Mouse (Mus musculus): ENCODE measurements around the gene Nudt8. TPM values are rescaled to one million over a fixed set of nuclear protein-coding genes. Genes with fewer than 3 reads are reported as not detected.
A peak's percentile ranks its signal among the peaks of the same experiment; 100 is the strongest.
"Not testable (repeated sequence)": the region's sequence is repeated elsewhere in the genome, so short reads cannot be mapped to it uniquely, and the experiment has no call there.

Nudt8 gene
- total RNA-seq, 4 experiments from 2014 or later, result 19.0 to 24.8 (median 22.8) TPM

DNA sequence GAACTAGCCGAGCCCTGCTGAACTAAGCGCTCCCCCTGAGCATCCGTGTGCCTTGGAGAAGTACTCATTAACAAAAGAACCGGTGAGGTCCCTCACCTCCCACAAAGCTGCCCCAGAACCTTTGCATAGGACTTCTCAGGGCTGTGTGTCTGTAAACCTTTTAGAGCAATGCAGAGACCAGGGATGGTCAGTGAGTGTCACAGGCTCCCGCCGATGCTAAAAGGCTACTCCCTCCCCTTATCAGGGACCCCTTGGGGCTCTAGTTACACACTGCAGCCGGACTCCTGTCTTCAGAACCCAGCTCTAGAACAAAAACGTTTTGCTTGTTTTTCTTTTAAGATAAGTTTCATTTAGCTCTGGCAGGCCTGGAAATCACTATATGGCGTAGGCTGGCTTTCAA lies 12.7 kb downstream of the Nudt8 start:
- no peak for DNase-seq (ENCODE audit: low spot score in 2 of 2)

DNA sequence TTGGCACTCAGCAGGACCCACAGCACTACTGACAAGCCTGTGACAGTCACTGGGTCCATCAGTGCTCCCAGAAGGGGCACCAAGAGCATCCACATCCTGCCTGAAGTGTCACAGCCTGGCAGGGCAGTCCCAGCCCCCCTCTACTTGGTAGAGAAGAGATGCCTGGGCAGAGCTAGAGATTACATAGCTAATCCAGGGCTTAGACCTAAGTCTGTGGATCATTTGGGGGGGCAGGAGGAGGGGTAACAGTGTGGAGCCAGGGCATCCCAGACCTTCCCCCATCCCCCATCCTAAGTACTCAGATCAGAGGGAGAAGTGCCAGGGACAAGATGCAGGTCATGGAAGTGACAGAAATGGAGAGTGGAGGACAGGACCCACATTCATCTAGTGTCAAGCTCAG lies 14.4 kb downstream of the Nudt8 start:
- DNase-seq (ENCODE audit: low spot score in 2 of 2), result no peak

DNA sequence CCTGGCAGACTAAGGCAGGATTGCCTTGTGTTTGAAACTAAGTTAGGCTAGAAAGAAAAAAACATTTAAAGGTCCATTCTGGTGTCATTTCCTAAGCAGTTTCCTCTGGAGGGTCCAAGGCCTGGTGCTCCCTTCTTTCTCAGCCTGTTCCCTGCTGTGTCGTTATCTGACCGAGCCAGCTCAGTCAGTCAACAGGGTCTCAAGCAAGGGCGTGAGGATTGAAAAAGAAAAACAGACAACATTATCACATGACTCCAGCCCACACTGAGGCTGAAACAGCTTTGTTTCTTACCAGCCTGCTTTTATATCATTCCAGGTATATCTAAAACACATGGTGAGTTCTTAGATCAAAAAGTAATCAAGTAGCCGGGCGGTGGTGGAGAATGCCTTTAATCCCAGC lies 15.3 kb downstream of the Nudt8 start:
- no peak for DNase-seq (ENCODE audit: low spot score in 2 of 2)

DNA sequence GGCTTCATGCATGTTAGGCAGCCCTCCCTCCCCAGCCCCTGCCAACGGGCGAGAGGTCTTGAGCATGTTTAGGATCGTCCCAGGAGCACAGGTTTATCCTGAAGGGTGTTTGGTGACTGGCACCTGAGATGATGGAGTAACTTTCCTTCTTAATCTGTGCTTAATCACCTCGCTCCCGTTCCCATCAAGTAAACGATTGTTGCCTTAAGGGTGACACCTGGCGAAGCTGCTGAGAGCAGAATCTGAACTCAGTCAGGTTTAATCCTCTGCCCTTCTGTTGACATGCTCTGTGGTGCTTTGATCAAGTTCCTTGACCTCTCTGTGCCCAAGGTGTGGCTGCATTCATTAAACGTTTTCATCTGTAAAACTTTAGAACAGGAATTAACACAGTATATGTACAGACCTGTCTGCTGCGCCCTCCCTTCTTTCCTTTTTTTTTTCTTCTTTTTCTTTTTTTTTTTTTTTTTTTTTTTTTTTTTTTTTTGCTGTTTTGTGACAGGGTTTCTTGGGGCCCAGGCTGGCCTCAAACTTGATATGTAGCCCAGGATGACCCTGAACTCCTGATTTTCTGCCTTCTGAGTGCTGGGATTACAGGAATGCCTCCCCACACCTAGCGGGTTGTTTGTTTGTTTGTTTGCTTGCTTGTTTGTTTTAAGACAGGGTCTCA lies 17.7 kb downstream of the Nudt8 start:
- DNase-seq (ENCODE audit: low spot score in 2 of 2), result no peak

DNA sequence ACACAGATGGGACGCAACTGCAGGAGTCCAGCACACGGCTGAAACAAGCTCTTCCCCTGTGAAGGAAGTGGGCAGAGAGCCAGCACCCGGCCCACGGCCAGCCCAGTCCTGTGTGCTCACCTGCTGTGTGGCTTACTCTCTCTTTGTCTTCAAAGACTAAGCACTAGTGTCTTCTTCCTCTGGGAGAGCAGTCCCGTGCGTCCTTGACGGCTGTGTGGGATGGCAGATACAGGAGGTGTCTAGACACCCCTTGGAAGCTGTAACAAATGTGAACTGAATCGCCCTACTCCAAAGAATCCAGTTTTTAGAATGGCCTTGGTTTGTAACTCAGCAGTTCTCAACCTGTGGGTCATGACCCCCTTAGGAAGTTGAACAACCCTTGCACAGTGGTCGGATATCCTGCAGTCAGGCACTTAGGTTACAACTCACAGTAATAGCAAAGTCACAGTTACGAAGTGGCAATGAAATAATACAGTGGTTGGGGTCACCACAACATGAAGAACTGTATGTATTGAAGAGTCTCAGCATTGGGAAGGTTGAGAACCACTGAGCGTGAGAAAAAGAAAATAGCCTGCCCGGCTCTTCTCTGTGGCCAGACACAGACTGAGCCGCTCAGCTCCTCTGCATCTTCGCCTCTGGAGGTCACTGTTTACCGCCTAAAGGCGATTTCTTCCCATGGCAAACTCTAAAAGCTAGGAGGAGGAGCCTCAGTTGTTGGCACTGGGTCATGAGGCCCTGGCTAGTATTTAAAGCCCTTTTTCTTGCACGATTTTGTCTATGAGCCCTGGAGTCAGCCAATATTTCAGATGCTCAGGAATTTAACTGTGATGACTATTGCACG lies 18.6 kb downstream of the Nudt8 start:
- peak; percentile 75 to 82 for DNase-seq (ENCODE audit: low spot score in 2 of 2)

DNA sequence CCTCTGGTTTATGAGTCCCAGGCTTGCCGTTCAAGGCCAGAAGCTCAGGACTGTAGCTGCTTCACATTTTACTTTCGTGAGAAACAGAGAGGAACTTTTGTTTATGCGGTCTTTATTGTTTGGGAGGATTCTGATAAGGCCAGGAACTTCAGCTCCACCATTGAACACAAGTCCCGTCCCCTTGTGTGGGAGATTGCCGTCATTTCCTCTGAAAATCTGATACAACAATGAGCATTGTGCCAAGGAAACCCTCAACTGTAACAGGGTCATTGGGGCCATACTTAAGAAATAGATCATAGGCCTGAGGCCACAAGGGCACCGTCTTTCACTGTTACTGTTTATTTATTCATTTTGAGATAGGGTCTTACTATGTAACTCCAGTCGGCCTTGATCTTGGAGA lies 22.8 kb downstream of the Nudt8 start:
- no peak for DNase-seq (ENCODE audit: low spot score in 2 of 2)

DNA sequence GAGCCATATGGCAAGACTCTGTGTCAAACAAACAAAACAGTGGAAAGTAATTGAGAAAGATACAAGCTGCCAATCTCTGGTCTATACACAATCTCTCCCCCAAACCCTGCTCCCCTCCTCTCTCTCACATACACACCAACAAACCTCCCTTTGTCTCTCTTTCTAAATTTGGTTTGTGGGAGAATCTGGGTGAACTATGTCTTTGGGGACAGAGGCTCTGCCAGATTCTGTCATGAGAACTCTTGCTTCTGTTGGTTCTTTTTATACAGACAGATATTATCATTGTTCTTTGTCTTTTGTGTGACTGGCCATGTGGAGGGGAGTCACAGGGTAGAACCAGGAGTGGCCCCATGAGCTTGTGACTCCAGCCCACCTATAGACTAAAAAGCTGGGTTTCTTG lies 27.2 kb downstream of the Nudt8 start:
- DNase-seq (ENCODE audit: low spot score in 2 of 2), result no peak

DNA sequence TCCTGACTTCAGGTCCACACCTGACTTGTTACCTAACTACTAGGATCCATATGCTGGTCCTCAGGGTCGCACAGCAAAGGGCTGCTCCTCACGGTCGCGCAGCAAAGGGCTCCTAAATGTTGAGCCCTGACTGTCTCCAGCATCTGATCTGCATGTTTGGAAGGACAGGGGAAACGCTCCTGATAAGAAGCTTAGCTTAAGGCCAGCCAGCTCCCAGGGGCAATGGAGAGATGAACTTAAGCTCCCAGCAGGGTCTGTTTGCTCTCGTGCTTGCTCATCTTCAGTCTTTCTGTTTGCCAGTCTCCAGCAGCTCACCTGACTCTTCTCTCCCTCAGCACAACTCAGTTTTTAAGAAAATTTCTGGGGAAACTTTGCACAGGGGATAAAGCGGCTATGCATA lies 32.3 kb downstream of the Nudt8 start:
- no peak for DNase-seq (ENCODE audit: low spot score in 2 of 2)

DNA sequence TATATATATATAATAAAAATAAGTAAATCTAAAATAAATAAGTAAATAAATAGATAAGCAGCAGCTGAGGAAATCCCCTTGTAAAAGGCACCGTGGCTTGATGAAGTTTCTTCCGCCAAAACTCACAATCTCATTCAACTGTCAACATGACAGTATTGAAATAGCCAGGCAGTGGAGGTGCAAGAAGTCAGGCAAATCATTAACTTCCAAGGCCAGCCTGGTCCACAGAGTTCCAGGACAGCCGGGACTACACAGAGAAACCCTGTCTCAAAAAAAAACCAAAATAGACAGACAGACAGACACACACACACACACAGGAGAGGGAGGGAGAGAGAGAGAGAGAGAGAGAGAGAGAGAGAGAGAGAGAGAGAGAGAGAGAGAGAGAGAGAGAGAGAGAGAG lies 32.9 kb downstream of the Nudt8 start:
- no peak for DNase-seq (ENCODE audit: low spot score in 2 of 2)

DNA sequence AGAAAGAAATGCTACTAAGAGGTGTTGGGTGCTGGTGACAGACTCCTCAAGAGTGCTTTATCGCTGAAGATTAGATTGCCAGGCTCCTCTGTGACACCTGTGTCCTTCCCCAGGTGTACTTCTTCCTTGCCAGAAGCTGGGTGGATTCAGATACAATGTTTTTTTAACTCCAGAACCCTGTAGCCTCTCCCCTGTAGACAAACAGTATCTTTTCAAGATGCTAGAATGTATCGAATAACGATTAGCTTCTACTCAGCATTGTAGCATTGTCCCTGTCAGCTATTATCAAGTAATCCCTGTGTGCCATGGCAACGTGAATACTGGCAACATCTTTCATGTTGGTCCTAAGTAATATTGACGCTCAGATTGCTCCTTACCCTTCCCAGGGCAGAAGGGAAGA lies 33.4 kb downstream of the Nudt8 start:
- no peak for DNase-seq (ENCODE audit: low spot score in 2 of 2)

DNA sequence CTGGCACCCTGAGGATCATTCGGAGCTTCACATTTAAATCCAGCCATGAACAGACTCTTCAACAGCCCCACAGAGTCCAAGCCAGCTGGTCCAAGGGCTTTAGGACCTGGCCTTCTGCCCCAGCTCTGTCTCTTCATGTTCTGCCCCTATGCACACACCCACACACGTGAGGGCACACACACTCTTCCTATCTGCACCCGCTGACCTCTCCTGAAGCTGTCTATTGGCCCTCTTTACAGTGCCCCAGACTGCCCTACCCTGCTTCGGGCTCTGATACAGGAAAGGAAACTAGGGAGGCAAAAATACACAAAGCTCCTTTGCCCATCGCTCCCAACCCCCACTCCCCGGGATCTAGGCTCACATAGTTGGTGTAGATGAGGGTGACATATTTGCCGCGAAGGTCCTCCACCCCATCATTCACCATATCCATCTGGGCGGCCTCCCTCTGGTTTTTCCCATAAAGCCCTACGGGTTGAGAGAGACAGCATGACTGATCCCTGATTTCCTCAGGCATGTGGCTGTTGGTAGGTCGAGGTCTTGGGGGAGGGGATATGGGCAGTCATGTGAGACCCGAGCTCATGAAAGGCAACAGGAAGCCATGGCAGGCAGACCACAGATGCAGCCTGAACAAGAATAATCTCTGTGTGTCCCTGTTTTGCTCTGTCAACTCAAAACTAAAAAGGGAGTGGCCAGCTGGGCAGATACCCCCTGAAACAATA lies 36.1 kb downstream of the Nudt8 start:
- DNase-seq (ENCODE audit: low spot score in 2 of 2), result no peak

DNA sequence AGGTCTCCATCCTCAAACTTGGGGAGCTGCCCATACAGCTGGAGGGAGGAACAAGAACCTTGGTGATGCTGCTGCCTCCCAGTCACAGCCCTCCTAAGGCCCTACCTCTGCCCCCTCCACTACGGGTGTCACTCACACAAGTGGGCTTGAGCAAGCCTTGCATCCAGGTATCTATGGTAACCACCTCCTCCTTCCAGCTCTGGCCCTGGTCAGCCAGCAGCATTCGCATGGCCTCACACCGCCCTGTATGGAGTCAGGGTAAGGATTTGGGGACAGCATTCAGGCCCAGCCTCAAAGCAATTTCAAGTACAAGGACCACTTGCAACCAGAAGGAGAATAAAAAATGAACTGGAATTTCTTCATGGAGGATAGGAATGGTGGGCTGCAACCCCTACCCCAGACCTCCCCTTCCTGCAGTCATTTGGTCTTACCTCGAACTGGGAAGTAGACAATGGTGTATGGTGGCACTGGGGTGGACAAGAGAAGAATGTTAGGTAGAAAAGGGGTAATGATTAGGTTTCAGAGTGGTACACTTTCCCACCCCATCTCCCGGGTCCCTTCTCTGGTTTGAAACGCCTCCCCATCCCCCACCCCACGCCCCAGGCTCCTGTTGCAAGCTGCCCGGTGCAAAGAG lies 36.9 kb downstream of the Nudt8 start:
- not testable (repeated sequence) for DNase-seq (ENCODE audit: low spot score in 2 of 2)

DNA sequence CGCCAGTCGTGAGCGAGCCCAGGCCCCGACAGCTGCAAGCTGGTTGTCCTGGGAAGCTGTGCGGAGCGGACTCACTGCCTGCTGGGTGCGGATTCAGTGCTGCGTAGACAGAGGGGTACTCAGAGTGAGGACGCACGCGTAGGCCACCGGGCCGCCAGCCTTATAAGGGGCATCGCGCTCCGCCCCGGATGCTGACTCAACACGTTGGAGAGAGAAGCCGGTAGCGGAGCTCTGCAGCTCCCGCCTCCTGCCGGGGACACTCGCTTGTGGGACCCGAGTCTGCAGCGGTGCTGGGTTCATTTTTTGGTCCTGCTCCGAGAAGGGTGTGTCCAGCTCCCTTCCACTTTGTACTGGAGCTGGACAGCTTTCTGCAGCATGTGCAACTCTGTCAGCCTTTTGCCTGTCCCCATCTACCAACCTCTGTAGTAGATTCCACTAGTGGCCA lies 37.4 kb downstream of the Nudt8 start, which contains the start of gene Gstp1:
Gstp1 (minus strand) TSS at position 198 of the 445 bp plus-strand sequence.
- DNase-seq (ENCODE audit: low spot score in 2 of 2), result peak; percentile 83 to 88

DNA sequence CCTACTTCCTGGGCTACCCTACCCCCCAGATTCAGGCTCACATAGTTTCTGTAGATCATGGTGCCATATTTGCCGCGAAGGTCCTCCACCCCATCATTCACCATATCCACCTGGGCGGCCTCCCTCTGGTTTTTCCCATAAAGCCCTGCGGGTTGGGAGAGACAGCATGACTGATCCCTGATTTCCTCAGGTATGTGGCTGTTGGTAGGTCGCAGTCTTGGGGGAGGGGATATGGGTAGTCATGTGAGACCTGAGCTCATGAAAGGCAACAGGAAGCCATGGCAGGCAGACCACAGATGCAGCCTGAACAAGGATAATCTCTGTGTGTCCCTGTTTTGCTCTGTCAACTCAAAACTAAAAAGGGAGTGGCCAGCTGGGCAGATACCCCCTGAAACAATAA lies 40.6 kb downstream of the Nudt8 start:
- DNase-seq (ENCODE audit: low spot score in 2 of 2), result not testable (repeated sequence)

DNA sequence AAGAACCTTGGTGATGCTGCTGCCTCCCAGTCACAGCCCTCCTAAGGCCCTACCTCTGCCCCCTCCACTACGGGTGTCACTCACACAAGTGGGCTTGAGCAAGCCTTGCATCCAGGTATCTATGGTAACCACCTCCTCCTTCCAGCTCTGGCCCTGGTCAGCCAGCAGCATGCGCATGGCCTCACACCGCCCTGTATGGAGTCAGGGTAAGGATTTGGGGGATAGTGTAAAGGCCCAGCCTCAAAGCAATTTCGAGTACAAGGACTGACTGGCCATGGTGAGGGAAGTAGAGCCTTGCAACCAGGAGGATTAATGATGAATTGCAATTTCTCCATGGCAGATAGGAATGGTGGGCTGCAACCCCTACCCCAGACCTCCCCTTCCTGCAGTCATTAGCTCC lies 41.1 kb downstream of the Nudt8 start:
- not testable (repeated sequence) for DNase-seq (ENCODE audit: low spot score in 2 of 2)

DNA sequence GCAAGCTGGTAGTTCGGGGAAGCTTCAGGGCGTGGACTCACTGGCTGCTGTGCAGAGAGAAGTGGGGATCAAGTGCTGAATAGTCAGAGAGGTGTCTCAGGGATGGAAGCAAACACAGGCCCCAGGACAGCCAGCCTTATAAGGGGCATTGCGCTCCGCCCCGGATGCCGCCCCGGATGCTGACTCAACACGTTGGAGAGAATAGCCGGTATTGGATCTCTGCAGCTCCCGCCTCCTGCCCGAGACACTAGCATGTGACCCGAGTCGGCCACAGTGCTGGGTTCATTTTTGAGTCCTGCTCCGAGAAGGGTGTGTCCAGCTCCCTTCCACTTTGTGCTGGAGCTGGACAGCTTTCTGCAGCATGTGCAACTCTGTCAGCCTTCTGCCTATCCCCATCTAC lies 41.7 kb downstream of the Nudt8 start:
- peak; percentile 56 to 74 for DNase-seq (ENCODE audit: low spot score in 2 of 2)

DNA sequence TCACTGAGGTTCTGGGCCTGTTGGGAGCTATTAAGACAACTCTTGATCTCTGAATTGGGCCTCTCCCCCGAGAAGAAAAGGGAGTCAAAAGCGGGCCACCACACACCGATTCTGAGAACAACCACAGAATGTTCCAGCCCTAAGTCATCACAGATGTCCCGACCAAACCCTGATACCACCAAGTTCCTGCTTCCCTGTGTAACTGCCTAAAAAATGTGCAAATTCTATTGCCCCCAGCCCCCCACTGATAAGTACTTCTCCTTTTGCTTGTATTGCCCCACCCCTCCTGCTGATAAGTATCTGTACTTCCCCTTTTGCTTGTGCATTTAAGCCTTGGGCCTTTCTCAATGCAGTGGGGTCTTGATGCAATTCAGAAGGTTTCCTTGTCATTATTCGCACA lies 43.7 kb downstream of the Nudt8 start:
- DNase-seq (ENCODE audit: low spot score in 2 of 2), result not testable (repeated sequence)

DNA sequence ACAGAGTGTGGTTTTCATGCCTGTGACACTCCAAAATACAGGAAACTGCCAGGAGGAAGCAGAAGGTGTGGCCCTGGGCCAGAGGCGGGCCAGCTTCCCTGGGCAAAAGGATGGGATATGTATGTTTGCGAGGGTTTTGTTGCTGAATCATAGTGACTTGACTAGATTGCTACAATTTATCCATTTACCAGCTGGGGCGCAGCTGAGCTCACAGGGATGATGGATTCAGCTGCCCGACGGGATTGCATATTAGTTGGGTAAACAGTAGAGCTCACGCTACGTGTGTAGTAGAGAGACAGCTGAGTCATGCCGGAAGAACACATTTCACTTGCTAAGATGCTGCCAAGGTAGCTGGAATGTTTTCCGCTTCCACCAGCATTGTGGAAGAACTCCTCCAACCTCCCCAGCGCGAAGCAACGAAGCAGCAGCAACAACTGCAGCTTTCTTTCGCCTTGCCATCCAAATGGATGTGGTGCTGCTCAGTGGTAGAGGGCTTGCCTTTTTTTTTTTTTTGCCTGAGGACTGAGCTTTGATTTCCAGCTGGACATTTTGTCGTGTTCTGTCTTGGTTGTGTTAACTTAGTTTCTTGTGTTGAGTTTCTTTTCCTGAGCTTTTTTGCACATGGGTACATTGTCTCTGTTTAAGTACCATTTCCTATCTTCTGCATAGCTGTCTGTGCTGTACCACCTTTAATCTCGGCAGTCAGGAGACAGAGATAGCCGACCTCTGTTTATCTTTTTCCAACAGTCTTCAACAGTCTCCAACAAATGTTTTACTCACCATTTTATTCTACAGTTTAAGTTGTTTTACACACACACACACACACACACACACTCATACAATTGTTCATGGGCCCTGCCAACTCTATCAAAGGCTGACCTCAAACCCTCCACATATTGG lies 45.8 kb downstream of the Nudt8 start, which contains the start of gene Gstp2:
Gstp2 (minus strand) TSS at position 58 of the 900 bp plus-strand sequence.
- DNase-seq (ENCODE audit: low spot score in 2 of 2), result peak; percentile 75 to 82

DNA sequence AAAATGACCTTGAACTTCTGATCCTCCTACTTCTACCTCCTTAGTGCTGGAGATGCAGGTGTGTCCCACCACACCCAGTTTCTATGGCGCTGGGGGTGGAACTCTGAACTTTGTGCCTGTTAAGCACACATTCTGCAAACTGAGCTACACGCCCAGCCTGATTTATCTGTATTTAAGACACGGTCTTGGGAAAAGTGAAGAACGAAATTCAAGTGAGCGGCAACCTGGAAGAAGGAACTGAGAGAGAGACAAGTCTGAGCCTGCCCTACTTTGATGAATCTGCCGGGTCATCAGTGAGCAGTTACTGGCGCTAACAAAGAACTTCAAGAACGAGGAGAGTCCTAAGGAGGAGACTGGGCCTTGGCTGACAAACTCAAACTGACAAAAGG lies 46.5 kb downstream of the Nudt8 start:
- no peak for DNase-seq (ENCODE audit: low spot score in 2 of 2)

DNA sequence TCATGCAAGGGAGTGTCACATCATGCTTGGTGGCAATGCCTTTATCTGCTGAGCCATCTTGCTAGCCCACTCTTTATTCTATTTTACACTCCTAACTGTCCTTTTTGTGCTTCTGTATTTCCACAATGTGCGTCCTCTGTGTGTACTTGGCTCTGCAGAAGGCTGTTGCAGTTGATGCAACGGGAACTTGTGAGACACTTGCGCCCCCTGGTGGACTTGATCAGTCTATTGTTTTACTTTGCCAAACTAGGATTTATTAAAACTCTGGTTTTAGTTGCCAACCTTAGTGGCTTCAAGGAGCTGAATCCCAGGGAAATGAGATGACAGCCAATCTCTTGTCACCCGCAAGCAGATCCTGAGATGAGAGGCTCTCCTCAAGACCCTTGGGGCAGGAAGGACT lies 47.5 kb downstream of the Nudt8 start:
- peak; percentile 55 to 60 for DNase-seq (ENCODE audit: low spot score in 2 of 2)
